Mouse (Mus musculus): ENCODE data around the gene Sdc1. TPM values are rescaled to one million over a fixed set of nuclear protein-coding genes. Genes with fewer than 3 reads are reported as not detected.

Sdc1 gene
- polyA plus RNA-seq, 1 experiment: 96.6 TPM

GRCm38 (mm10) chr12:8782565-8782964, 11.4 kb downstream of the Sdc1 start:
- DNase-seq (ENCODE audit: low read depth): no peak

DNA sequence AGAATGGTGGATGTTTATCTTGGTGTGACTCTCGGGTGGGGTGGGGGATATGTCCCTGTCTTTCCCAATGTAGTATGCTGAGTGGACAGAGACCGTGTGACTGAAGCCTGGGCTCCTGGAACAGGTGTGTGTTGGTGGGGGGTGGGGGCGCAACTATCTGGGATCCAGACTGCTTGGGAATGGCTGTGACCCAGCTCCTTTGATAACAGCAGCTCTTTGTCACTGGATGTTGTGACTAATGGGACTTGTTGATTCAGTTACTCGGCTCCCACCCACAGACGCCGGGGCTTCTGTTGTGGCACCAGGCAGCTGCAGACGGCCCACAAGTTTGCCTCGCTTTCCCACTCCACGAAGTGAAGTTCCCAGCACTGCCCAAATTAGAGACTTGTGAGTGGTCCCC, 13.1 kb downstream of the Sdc1 start:
- DNase-seq (ENCODE audit: low read depth): no peak

- DNase-seq (ENCODE audit: low read depth): no peak
These were observed 15.4 kb downstream of the Sdc1 start for GRCm38 (mm10) chr12:8786476-8786875.

DNA sequence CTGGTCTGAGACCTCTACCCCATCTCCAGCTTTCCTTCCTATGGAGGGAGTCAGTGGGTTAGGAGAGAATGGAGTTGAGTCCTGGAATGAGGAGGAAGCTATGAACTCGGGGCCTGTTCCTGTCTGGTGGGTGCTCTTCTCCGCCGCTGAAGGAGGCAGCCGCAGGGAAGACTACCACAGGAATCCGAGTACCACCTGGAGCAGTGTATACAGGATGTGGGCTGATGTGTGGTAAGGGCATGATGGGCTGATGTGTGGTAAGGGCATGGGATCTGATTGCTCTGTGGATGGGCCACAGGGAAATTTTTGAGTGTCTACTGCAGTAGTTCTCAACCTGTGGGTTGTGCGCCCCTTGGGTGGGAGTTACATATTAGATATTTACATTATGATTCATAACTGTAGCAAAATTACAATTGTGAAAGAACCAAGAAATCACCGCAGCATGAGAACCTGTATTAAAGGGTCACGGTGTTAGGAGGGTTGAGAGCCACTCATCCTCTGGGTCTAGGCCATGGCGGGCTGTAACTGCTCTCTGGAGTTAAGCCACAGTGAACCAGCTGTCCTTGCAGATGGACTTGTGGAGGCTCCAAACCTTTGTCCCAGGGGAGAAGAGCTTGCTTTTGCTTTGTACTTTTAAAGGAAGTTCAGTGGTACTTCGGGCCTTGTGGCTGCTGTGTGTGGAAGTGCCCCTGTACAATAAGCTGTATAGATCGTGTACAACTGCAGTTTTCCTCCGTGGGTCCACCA, 16.0 kb downstream of the Sdc1 start:
- DNase-seq (ENCODE audit: low read depth): no peak

DNA sequence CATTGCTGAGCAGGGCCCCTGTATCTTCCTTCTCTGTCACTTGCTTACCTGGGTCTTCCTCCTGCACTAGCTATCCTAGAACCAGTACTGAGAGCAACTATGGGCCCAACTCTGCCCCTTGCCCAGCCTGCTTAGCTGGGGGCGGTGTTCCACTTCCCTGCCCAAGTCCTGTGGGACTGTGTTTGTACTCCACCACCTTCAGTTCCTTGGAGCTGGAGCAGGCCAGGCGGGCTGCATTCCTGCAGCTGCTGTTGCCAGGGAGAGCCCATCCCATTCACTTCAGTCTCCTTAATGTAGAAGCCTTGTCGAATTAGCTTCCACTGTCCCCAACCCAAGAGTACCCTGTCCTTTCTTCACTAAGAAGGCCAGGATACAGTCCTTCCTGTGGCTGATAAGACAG, 17.3 kb downstream of the Sdc1 start:
- no peak for DNase-seq (ENCODE audit: low read depth)

- DNase-seq (ENCODE audit: low read depth): no peak
These were observed 19.5 kb downstream of the Sdc1 start for GRCm38 (mm10) chr12:8790615-8791014.

DNA sequence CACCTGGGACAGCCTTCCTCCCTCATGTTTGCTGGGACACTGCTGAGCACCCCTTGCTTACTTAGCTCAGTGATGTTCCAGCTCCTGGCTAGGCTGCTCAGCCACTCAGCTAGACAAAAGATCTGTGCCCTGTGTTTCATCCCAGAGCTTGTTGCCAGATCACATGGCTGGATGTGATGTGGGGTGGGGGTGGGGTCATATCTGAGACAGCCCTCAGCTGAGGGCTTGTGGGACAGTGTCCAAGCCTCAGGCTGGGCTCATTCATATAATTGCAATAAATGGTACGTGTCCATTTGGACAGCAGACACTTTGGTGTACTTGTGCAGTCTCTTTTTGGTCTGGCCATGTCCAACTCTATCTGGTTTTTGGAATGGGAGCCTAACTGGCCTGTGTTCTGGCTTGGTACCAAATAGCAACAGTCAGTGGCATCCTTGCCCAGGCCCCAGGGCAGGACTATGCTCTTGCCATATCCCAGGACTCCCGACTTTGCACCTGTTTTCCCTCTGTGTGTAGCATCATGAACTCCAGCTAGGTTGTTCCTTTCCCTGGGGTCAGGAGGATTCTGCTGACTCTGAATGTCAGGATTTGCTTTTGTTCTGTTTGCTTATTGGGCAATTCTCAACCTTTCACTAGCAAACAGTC, 22.4 kb downstream of the Sdc1 start:
- no peak for DNase-seq (ENCODE audit: low read depth)

- no peak for DNase-seq (ENCODE audit: low read depth)
These were observed 26.8 kb downstream of the Sdc1 start for GRCm38 (mm10) chr12:8797936-8798335.

DNA sequence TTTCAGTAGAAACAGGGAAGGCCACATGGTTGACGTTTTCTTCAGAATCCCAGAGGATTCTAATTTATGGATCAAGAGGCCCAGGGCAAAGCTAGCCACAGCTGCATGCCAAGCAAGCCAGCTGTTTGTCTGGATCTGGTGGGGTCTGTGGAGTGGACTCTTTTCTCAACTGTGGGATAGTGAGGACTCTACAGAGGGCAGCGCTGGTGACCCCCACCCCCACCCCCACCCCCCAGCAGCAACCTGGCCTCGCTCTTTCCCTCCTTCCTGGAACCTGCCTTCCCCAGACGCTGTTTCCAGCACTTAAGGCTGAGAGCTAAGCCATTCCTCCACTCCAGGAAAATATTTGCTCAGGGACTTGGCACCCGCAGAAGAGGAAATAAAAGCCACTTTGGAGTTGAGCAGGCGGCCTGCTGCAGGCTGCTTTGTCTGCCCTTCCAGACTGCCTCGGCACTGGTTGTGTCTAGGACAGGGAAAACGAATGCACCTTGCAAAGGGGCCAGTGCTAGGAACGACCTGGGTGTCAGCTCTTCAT, 27.4 kb downstream of the Sdc1 start:
- no peak for DNase-seq (ENCODE audit: low read depth)

DNA sequence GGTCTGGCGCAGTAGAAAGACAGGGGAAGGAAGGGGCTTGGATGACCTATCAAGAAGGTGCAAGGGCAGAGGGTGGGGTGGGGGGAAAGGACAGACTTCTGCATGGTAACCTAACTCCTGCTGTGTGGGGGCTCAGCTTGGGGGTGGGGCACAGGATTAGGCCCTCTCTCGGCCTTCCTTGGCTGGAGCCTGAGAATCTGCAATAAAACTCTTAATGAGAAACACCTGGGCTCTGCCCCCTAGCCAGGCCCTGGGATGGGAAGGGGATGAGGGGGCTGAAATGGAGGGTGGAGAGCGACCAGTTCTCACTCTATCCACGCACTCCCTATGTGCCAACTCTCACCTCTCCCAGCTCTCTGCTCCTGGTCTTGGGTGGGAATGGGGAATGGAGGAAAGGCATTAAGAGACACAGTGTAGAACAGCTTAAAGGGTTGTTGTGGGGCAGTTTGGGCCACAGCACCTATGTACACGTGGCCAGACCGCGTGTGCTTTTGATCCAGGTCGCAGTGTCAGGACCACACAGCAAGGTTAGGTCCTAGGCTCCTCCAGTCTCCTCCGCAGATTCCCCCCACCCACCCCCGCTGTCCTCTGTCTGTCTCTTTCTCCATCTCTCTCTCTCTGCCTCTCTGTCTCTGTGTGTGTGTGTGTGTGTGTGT, 32.4 kb downstream of the Sdc1 start:
- DNase-seq (ENCODE audit: low read depth): no peak

DNA sequence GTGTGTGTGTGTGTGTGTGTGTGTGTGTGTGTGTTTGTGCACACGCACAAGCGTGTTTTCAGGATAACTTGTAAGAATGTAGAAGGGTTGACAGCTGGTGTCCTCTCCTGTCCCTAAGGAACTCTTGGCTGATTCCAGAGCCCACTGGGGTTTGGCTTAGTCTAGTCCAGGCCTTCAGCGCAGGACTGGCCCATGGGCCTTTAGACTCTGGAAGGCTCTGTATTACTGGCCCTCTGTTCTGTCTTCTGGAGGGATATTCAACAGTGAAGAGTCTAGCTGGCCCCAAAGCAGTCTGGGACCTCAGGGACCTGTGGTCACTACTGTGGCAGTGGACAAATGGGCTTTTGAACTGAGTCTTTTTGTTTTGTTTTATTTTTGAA, 32.9 kb downstream of the Sdc1 start:
- no peak for DNase-seq (ENCODE audit: low read depth)

DNA sequence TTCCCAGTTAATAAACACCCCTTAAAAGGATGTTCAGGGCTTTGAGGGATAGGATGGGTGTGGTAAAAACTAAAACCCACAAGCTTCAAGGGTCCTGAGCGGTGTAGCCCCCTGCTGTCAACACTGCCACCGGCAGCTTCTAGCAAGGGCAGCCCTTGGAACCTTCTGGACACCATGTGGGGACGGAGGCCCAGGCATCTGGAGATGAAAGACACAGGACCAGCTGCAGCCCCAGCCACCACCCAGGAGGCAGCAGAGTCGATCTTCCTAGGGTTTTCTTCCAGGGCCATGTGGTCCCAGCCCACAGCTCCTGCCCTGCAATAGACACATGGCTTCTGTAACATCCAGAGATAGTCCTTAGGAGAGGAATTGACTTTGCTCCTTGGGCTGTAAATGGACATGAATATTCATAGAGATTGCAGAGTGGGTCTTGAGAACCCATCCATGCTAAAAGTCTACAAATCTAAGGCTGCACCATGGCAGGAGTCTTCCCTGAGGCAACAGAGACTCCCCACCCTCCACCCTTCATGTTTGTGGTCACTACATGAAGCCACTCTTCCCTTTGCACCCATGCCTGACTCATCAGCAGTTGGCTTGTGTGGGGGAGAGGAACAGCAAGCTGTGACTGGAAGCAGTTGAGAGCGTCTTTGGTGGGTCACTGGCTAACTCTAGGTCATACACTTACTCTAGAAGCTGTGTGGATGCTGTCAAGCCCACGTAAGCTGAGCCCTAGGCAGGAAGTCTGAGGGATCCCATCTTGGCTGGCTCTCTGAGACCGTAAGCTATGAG, 34.0 kb downstream of the Sdc1 start:
- no peak for DNase-seq (ENCODE audit: low read depth)

GRCm38 (mm10) chr12:8809086-8809485, 38.0 kb downstream of the Sdc1 start:
- DNase-seq (ENCODE audit: low read depth): no peak

- DNase-seq (ENCODE audit: low read depth): no peak
These were observed 38.5 kb downstream of the Sdc1 start for GRCm38 (mm10) chr12:8809626-8810025.

- no peak for DNase-seq (ENCODE audit: low read depth)
These were observed 39.8 kb downstream of the Sdc1 start for GRCm38 (mm10) chr12:8810966-8811365.

- no peak for DNase-seq (ENCODE audit: low read depth)
These were observed 40.3 kb downstream of the Sdc1 start for GRCm38 (mm10) chr12:8811441-8811871.

DNA sequence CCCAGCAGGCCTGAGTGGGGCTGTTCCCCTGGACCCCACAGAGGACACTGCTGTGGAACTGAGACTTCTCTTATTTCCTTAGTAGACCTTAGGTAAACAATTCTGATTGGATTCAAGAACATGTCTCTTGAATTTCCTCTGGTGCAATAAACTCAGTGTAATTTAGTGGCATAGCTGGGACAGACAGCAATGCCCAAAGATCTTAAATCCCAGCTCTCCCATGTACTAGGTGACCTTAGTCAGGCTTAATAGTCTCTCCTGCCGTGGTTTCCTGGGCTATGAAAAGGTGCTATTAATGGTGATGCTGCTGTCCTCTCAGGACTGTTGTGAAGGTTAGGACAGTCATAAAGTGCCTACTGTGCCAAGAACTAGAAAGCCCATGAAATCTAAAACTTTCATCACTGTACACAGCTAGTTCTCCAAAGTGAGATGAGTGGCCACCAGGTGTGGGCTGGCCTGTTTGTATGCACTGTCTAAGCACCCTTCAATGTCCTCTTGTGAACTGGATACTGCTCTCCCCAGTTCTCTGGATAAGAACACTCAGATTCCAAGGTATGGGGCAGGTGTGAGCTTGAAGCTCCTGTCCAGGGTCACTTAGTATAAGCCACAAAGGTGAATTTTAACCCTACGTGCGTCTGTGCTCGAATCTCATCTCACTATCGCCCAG, 40.9 kb downstream of the Sdc1 start:
- no peak for DNase-seq (ENCODE audit: low read depth)

GRCm38 (mm10) chr12:8817467-8818232, 46.5 kb downstream of the Sdc1 start:
- DNase-seq (ENCODE audit: low read depth): no peak

DNA sequence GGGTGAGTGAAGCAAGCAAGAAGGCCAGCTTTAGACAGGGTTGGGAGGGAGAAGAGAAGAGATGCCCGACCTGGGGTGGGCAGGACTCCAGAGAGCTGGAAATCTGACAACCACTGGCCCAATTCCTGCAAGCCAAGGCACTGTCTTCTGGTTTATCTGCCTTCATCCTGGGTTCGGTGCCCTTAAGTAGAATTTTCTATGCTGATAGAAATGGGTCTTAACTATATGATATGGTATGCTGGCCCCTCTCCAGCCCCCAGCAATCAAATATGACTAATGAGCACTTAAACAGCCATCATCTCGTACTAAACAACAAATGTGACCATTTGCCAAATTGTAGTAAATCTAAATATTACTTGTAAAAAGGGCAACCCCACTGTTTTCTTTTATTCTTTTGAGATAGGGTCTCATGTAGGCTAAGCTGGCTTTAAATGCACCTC, 47.1 kb downstream of the Sdc1 start:
- no peak for DNase-seq (ENCODE audit: low read depth)

DNA sequence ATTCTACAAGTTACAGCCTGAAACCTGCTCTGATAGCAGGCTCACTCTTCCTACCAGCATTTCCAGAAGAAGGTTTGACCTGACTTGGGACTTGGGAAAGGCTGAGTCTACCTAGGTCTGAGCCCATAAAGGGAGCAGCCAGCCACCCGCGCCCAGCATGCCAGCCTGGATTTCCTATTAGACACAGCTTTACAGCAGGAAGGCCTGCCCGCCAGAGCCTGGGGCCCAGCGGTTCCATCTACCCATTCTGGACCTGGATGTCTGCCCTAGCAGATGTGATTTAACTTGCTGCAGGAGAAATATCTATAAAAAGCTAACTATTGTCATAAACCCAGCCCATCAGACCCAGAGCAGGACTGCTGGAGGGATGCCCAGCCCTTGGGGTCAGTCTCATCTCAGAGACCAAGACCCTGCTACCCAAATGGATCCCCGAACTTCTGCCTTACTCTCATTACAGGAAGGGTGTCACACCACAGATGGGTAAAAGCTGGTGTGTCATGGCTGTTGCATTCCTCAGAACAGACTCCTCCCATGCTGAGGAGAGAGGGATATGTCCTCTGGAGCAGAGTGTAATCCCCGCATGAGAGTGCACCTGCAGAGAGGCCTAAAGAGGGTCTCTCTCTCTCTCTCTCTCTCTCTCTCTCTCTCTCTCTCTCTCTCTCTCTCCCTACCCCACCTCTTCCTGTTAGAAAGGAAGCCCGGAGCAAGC, 54.0 kb downstream of the Sdc1 start:
- DNase-seq (ENCODE audit: low read depth): no peak
